Mouse (Mus musculus) CH12.LX (cell line): Measurements from ENCODE around the gene Ubtf. TPM values are rescaled to one million over a fixed set of nuclear protein-coding genes. Genes with fewer than 3 reads are reported as not detected.
A peak's percentile ranks its signal among the peaks of the same experiment; 100 is the strongest.

Source experiments
- DNase-seq: peaks from one replicate; pipeline ENCODE4 v3.0.0-alpha.2; 2013; ENCODE audit errors: extremely low read depth
- H3K27ac ChIP-seq: 2 replicates; pipeline ENCODE4 v1.5.1; 2012; ENCODE audit warnings: low read depth, mild to moderate bottlenecking, control low read depth, moderate library complexity; ENCODE audit not compliant: insufficient read depth
- H3K27me3 ChIP-seq: replicated peaks from 2 replicates; pipeline ENCODE3; 2012; ENCODE audit warnings: inconsistent platforms
- H3K36me3 ChIP-seq, 2 experiments: replicated peaks in 1 of 2; 2 replicates each; pipeline versions ENCODE3 to v1.6.1; 2012; ENCODE audit warnings: inconsistent platforms in 1 of 2, low read length in 1 of 2, mild to moderate bottlenecking in 1 of 2, mixed read lengths in 1 of 2, moderate library complexity in 1 of 2; ENCODE audit not compliant: control insufficient read depth in 1 of 2, insufficient read depth in 1 of 2
- H3K4me1 ChIP-seq, 2 experiments: 2 replicates each; pipeline ENCODE4 v1.6.1; 2012; ENCODE audit warnings: inconsistent platforms in 1 of 2, moderate library complexity in 1 of 2; ENCODE audit not compliant: insufficient read depth in 2 of 2, control insufficient read depth in 1 of 2
- H3K4me2 ChIP-seq: 2 replicates; pipeline ENCODE4 v1.6.1; 2012; ENCODE audit warnings: low read depth, mild to moderate bottlenecking, control low read depth; ENCODE audit not compliant: poor library complexity, insufficient read depth, severe bottlenecking
- H3K4me3 ChIP-seq, 3 experiments: fragments of 150-350 bp in 1 of 3; sonication (generic) in 1 of 3; replicated peaks in 1 of 3; 2 replicates each; pipeline versions ENCODE3 to v1.5.1; 2011 to 2012; ENCODE audit warnings: low read depth in 2 of 3, low read length in 2 of 3, mild to moderate bottlenecking in 2 of 3, moderate library complexity in 2 of 3, control low read depth in 1 of 3, improper control_type of control experiment in 1 of 3, inconsistent platforms in 1 of 3, mixed read lengths in 1 of 3; ENCODE audit not compliant: poor library complexity in 1 of 3
- H3K79me2 ChIP-seq: replicated peaks from 2 replicates; pipeline ENCODE4 v1.6.1; 2012; ENCODE audit warnings: mild to moderate bottlenecking, moderate library complexity; ENCODE audit not compliant: control insufficient read depth, poor library complexity, insufficient read depth, severe bottlenecking; ENCODE audit errors: extremely low read depth
- H3K9ac ChIP-seq: 2 replicates; pipeline ENCODE4 v1.6.1; 2012; ENCODE audit warnings: low read depth, mild to moderate bottlenecking, control low read depth, moderate library complexity; ENCODE audit not compliant: insufficient read depth
- H3K9me3 ChIP-seq: replicated peaks from 2 replicates; pipeline ENCODE3; 2012; ENCODE audit warnings: low read length, inconsistent platforms, mixed read lengths
- CHD1 ChIP-seq: IDR thresholded peaks from 2 replicates; pipeline ENCODE4 v1.6.1; 2012; ENCODE audit warnings: low read depth, low read length, improper control_type of control experiment, inconsistent platforms
- CTCF ChIP-seq, 2 experiments: IDR thresholded peaks in 1 of 2; conservative IDR thresholded peaks in 1 of 2; 2 replicates each; pipeline ENCODE4 v1.5.1; 2011 to 2012; ENCODE audit warnings: low read depth in 2 of 2, low read length in 2 of 2, improper control_type of control experiment in 1 of 2, inconsistent platforms in 1 of 2, mild to moderate bottlenecking in 1 of 2, moderate library complexity in 1 of 2
- E2F4 ChIP-seq: IDR thresholded peaks from 2 replicates; pipeline ENCODE4 v1.6.1; 2011; ENCODE audit warnings: low read depth, low read length, improper control_type of control experiment; ENCODE audit not compliant: insufficient replicate concordance
- ELF1 ChIP-seq: IDR thresholded peaks from 2 replicates; pipeline ENCODE4 v1.6.1; 2014; ENCODE audit warnings: low read depth, mild to moderate bottlenecking, inconsistent platforms, low read length, improper control_type of control experiment
- EP300 ChIP-seq: IDR thresholded peaks from 2 replicates; pipeline ENCODE4 v1.6.1; 2011; ENCODE audit warnings: low read length, improper control_type of control experiment
- HCFC1 ChIP-seq: IDR thresholded peaks from 2 replicates; pipeline ENCODE4 v1.6.1; 2012; ENCODE audit warnings: low read depth, mild to moderate bottlenecking, inconsistent platforms, low read length, improper control_type of control experiment
- IRF4 ChIP-seq: IDR thresholded peaks from 2 replicates; pipeline ENCODE4 v1.6.1; 2014; ENCODE audit warnings: low read depth, mild to moderate bottlenecking, inconsistent platforms, low read length, improper control_type of control experiment
- JUND ChIP-seq: conservative IDR thresholded peaks from 2 replicates; pipeline ENCODE4 v1.6.1; 2011; ENCODE audit warnings: low read depth, low read length, improper control_type of control experiment
- KAT2A ChIP-seq: IDR thresholded peaks from 2 replicates; pipeline ENCODE4 v1.6.1; 2012; ENCODE audit warnings: low read length, improper control_type of control experiment, inconsistent platforms; ENCODE audit not compliant: insufficient replicate concordance
- MAX ChIP-seq: IDR thresholded peaks from 2 replicates; pipeline ENCODE4 v1.6.1; 2011; ENCODE audit warnings: low read length, improper control_type of control experiment
- MEF2A ChIP-seq: IDR thresholded peaks from 2 replicates; pipeline ENCODE4 v1.6.1; 2014; ENCODE audit warnings: low read depth, mild to moderate bottlenecking, inconsistent platforms, low read length, improper control_type of control experiment, borderline replicate concordance
- MYC ChIP-seq: IDR thresholded peaks from 2 replicates; pipeline ENCODE4 v1.6.1; 2011; ENCODE audit warnings: low read depth, mild to moderate bottlenecking, improper control_type of control experiment, low read length
- NELFE ChIP-seq: IDR thresholded peaks from 2 replicates; pipeline ENCODE4 v1.6.1; 2011; ENCODE audit warnings: low read depth, low read length, improper control_type of control experiment
- PAX5 ChIP-seq: IDR thresholded peaks from 2 replicates; pipeline ENCODE4 v1.6.1; 2012; ENCODE audit warnings: low read length, inconsistent platforms, mixed read lengths
- POLR2A ChIP-seq: IDR thresholded peaks from 2 replicates; pipeline ENCODE4 v1.6.1; 2011; ENCODE audit warnings: low read depth, mild to moderate bottlenecking, improper control_type of control experiment, low read length
- RAD21 ChIP-seq: IDR thresholded peaks from 2 replicates; pipeline ENCODE4 v1.6.1; 2011; ENCODE audit warnings: low read depth, mild to moderate bottlenecking, low read length, improper control_type of control experiment, moderate library complexity
- RCOR1 ChIP-seq: conservative IDR thresholded peaks from 2 replicates; pipeline ENCODE4 v1.6.1; 2012; ENCODE audit warnings: low read depth, mild to moderate bottlenecking, inconsistent platforms, low read length, improper control_type of control experiment
- SIN3A ChIP-seq: IDR thresholded peaks from 2 replicates; pipeline ENCODE4 v1.6.1; 2012; ENCODE audit warnings: low read length, improper control_type of control experiment, inconsistent platforms
- SMC3 ChIP-seq: IDR thresholded peaks from 2 replicates; pipeline ENCODE4 v1.6.1; 2011; ENCODE audit warnings: low read depth, low read length, improper control_type of control experiment
- TBP ChIP-seq: conservative IDR thresholded peaks from 2 replicates; pipeline ENCODE4 v1.6.1; 2011; ENCODE audit warnings: low read depth, low read length, improper control_type of control experiment
- TCF12 ChIP-seq: IDR thresholded peaks from 2 replicates; pipeline ENCODE4 v1.6.1; 2014; ENCODE audit warnings: low read depth, mild to moderate bottlenecking, inconsistent platforms, low read length, improper control_type of control experiment
- UBTF ChIP-seq: IDR thresholded peaks from 2 replicates; pipeline ENCODE4 v1.6.1; 2012; ENCODE audit warnings: low read depth, mild to moderate bottlenecking, inconsistent platforms, low read length, improper control_type of control experiment, moderate library complexity
- USF1 ChIP-seq: IDR thresholded peaks from 2 replicates; pipeline ENCODE4 v1.6.1; 2014; ENCODE audit warnings: low read depth, mild to moderate bottlenecking, inconsistent platforms, low read length, improper control_type of control experiment
- USF2 ChIP-seq: conservative IDR thresholded peaks from 2 replicates; pipeline ENCODE4 v1.6.1; 2011; ENCODE audit warnings: low read depth, low read length, improper control_type of control experiment
- ZC3H11A ChIP-seq: IDR thresholded peaks from 2 replicates; pipeline ENCODE4 v1.6.1; 2012; ENCODE audit warnings: low read depth, mild to moderate bottlenecking, inconsistent platforms, low read length, improper control_type of control experiment
- ZKSCAN1 ChIP-seq: IDR thresholded peaks from 2 replicates; pipeline ENCODE4 v1.6.1; 2012; ENCODE audit warnings: low read depth, inconsistent platforms, low read length, improper control_type of control experiment, borderline replicate concordance
- ZMIZ1 ChIP-seq: IDR thresholded peaks from 2 replicates; pipeline ENCODE4 v1.6.1; 2012; ENCODE audit warnings: low read depth, mild to moderate bottlenecking, inconsistent platforms, low read length, improper control_type of control experiment
- ZNF384 ChIP-seq: IDR thresholded peaks from 2 replicates; pipeline ENCODE4 v1.6.1; 2012; ENCODE audit warnings: low read depth, low read length, improper control_type of control experiment, inconsistent platforms
- dilution Hi-C: fragments of 300-500 bp; cut with MboI; formaldehyde crosslinking; loops from 2 replicates; pipeline ENCODE4 v1.14.3; 2020; ENCODE audit warnings: low sequenced_read_pairs; ENCODE audit not compliant: extremely low pct_unique_long_range_greater_than_20kb, extremely low pct_ligation_motif_present
- in situ Hi-C: fragments of 300-500 bp; cut with MboI; formaldehyde crosslinking; loops from 3 replicates; pipeline ENCODE4 v1.14.3; 2019; ENCODE audit warnings: low sequenced_read_pairs, low pct_ligation_motif_present, low pct_unique_long_range_greater_than_20kb, mixed read lengths
- polyA plus RNA-seq: library from polyadenylated mRNA; unstranded; fragments of >175 nt; gene quantifications from 2 replicates; pipeline ENCODE4 v1.2.1, GENCODE M21; 2012; ENCODE audit warnings: low read depth; ENCODE audit not compliant: insufficient read length
- total RNA-seq, 2 experiments: library from RNA; depleted of rRNA; stranded (reverse); fragments of 300-350 nt in 1 of 2; fragments of >200 nt in 1 of 2; gene quantifications; 2 replicates each; pipeline ENCODE4 v1.2.3; 2012 to 2014

Gene Ubtf
- total and polyA plus RNA-seq, 3 experiments, result 89.9 to 126 (median 124) TPM

DNA sequence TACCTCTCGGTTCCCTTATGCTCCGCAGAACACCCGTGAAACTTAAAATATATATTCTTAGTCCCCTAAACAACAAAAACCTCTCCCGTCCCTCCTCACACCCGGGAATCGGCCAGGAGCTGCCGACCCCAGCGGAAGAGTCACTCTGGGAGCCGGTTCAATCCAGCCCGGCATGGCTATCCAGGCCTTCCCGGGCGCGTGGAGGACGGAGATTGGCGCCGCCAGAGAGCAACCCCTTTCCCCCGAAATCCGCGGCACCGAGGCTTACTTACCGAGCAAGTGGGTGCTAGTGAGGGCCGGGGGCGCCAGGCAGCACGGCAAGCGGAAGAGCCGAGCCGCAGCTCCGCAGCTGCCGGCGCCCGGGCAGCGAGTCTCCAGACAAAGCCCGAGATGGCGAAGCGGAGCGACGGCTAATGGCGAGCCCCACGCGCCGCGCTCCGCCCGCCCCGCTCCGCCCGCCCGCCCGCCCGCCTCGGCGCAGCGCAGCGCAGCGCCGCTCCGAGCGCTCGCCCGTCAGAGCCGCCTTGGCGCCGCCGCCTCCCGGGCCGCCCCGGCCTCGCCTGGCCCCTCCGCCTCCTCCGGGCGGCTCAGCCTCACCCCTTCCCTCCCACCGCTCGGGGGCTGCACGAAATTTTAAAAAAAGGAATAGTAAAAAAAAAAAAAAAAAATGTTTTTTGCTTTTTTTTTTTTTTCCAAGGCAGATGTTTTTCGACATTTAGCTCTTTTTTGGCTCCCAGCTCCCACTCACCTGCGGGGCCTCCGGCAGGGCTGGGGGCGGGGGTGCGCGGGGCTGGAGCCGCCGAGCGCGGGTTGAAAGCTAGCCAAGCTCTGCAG, 749 bp downstream of the Ubtf start:
- Histone ChIP-seq H3K9ac (peak overlapping the region; percentile 93), H3K79me2 (peaks cover 42% of the 10 kb centered on the region), H3K27me3 (peaks cover 14% of the 10 kb centered on the region), H3K27ac (peak overlapping the region; percentile 67), H3K36me3 (peaks cover 10 to 15% of the 10 kb centered on the region in 2 experiments), H3K4me3 (peak overlapping the region; percentile 75 to 83 (median 79)), H3K4me1 (peaks cover 6 to 23% of the 10 kb centered on the region in 2 experiments), H3K9me3 (no peaks in the 10 kb centered on the region), H3K4me2 (peak overlapping the region; percentile 52)
- dilution Hi-C loops (loop anchor here (25.0 kb wide), 1 partner anchor 94 kb away; the partner anchor contains the start of gene Slc25a39), in situ Hi-C loops (no loop called here)
- TF ChIP-seq ZNF384, result peak; percentile 78
- TF ChIP-seq POLR2A, result peak; percentile 23
- peak; percentile 7; the same call in 1 of the 2 replicates for TF ChIP-seq TBP
- TF ChIP-seq ZMIZ1, result 0 out of 2 replicates have a peak, but pooled peaks have one; percentile 5
- TF ChIP-seq RAD21, result no peak
- peak; percentile 22 for TF ChIP-seq TCF12
- TF ChIP-seq UBTF, result peak; percentile 84
- no peak for TF ChIP-seq ELF1
- TF ChIP-seq CHD1, result peak; percentile 91
- no peak for TF ChIP-seq HCFC1
- peak; percentile 66 for DNase-seq

DNA sequence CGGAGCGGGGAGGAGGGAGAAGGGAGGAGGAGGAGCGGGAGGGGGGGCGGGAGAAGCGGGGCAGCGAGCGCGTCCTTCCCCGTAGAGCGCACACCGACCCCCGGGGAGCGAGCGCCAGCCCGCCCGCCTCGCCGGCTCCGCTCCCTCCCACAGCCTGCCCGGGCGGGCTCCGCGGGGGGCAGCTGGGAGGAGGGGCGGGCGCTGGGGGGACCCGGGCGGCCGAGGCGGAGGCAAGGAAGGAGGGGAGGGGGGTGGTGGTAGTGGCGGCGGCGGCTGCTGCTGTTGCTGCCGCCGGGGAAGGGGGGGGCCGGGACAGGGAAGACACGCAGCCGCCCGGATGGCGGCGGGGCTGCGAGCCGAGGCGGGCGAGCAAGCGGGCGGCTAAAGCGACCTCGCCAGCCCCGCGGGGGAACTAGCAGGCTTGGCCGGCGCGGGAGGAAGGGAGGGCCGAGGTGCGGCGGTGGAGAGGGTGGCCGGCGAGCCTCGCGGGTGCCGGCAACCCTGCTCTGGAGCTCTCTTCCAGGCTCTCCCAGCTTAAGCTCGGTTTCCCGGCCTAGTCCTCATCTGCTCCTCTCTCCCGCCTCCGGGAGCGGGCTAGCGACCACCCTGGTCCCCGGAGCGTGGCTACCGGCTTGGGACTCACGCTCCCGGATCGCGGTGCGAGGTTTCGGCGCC, 1.5 kb downstream of the Ubtf start:
- dilution Hi-C loops (loop anchor here (25.0 kb wide), 1 partner anchor 94 kb away; the partner anchor contains the start of gene Slc25a39), in situ Hi-C loops (no loop called here)
- peaks cover 42% of the 10 kb centered on the region for H3K79me2 ChIP-seq
- H3K27me3 ChIP-seq, result peaks cover 10% of the 10 kb centered on the region
- H3K4me2 ChIP-seq, result peak overlapping the region; percentile 52; the same call in 1 of the 2 replicates
- H3K36me3 ChIP-seq, result peaks cover 18 to 23% of the 10 kb centered on the region in 2 experiments
- H3K27ac ChIP-seq, result peak overlapping the region; percentile 67
- peaks cover 6 to 30% of the 10 kb centered on the region in 2 experiments for H3K4me1 ChIP-seq
- no peaks in the 10 kb centered on the region for H3K9me3 ChIP-seq
- peak; percentile 52 for DNase-seq
- peak overlapping the region; percentile 75 to 83 (median 79) for H3K4me3 ChIP-seq
- H3K9ac ChIP-seq, result peak overlapping the region; percentile 93
- TF ChIP-seq NELFE, result 0 out of 2 replicates have a peak, but pooled peaks have one; percentile 6
- TF ChIP-seq RAD21, result no peak
- no peak for TF ChIP-seq SMC3
- no peak for TF ChIP-seq ELF1
- TF ChIP-seq IRF4, result no peak
- no peak for TF ChIP-seq JUND
- TF ChIP-seq MYC, result no peak
- TF ChIP-seq CTCF (conservative IDR thresholded peaks at IDR 0.05 in 1 of 2, IDR thresholded peaks at IDR 0.05 in 1 of 2; ENCODE audit: low read depth in 2 of 2, low read length in 2 of 2), result no peak
- no peak for TF ChIP-seq ZNF384
- TF ChIP-seq MEF2A, result 0 out of 2 replicates have a peak, but pooled peaks have one; percentile 12
- TF ChIP-seq E2F4, result no peak
- 0 out of 2 replicates have a peak, but pooled peaks have one; percentile 6 for TF ChIP-seq MAX
- TF ChIP-seq POLR2A, result no peak; the same call in none of the 2 replicates
- no peak for TF ChIP-seq KAT2A
- TF ChIP-seq PAX5, result no peak
- TF ChIP-seq USF1, result no peak
- no peak for TF ChIP-seq RCOR1
- no peak for TF ChIP-seq ZKSCAN1
- TF ChIP-seq EP300, result no peak
- TF ChIP-seq ZC3H11A, result no peak
- TF ChIP-seq ZMIZ1, result peak; percentile 15; the same call in 1 of the 2 replicates
- no peak for TF ChIP-seq HCFC1
- TF ChIP-seq UBTF, result peak; percentile 98
- TF ChIP-seq USF2, result no peak
- peak; percentile 20; the same call in 1 of the 2 replicates for TF ChIP-seq SIN3A
